Mouse (Mus musculus): Measurements from ENCODE around the gene Ctsa. TPM values are rescaled to one million over a fixed set of nuclear protein-coding genes. Genes with fewer than 3 reads are reported as not detected.
A peak's percentile ranks its signal among the peaks of the same experiment; 100 is the strongest.
"Not testable (repeated sequence)": the region's sequence is repeated elsewhere in the genome, so short reads cannot be mapped to it uniquely, and the experiment has no call there.

The Ctsa gene
- polyA plus RNA-seq, 1 experiment from 2014 or later = 85.7 TPM

GRCm38 (mm10) chr2:164790451-164790850 is 42.2 kb upstream of the Ctsa start:
- DNase-seq (ENCODE audit: low spot score) = no peak
- ATAC-seq (ENCODE audit: low FRiP score) = no peak

GRCm38 (mm10) chr2:164791841-164792261 is 40.8 kb upstream of the Ctsa start:
- Histone ChIP-seq H3K4me2 (replicated peaks; ENCODE audit: low read depth, low read length) (no peak overlapping the region), H3K4me1 (replicated peaks; ENCODE audit: control insufficient read depth, insufficient read depth, low read length) (no peaks in the 10 kb centered on the region), H3K27me3 (ENCODE audit: control insufficient read depth, insufficient read depth, low read length) (no peaks in the 10 kb centered on the region), H3K4me3 (ENCODE audit: low read depth, low read length) (no peak overlapping the region), H3K9ac (ENCODE audit: low read depth, low read length) (no peak overlapping the region), H3K27ac (ENCODE audit: low read depth, low read length) (no peak overlapping the region), H3K36me3 (ENCODE audit: control insufficient read depth, insufficient read depth, low read length) (peaks cover 2% of the 10 kb centered on the region; the same call in 1 of the 2 replicates), H3K9me3 (ENCODE audit: control insufficient read depth, low read length) (no peaks in the 10 kb centered on the region)
- 95% methylated on average over 18 of the region's 18 CpGs for WGBS
- ATAC-seq (ENCODE audit: low FRiP score) (no peak), DNase-seq (ENCODE audit: low spot score) (no peak)

More at GRCm38 (mm10) chr2:164790451-164790850, 42.2 kb upstream of the Ctsa start:
- H3K4me3 ChIP-seq (ENCODE audit: low read depth, low read length) = no peak overlapping the region
- H3K36me3 ChIP-seq (ENCODE audit: control insufficient read depth, insufficient read depth, low read length) = peaks cover 2% of the 10 kb centered on the region; the same call in 1 of the 2 replicates
- no peaks in the 10 kb centered on the region for H3K27me3 ChIP-seq (ENCODE audit: control insufficient read depth, insufficient read depth, low read length)
- H3K9ac ChIP-seq (ENCODE audit: low read depth, low read length) = no peak overlapping the region
- H3K4me2 ChIP-seq (replicated peaks; ENCODE audit: low read depth, low read length) = no peak overlapping the region
- no peaks in the 10 kb centered on the region for H3K9me3 ChIP-seq (ENCODE audit: control insufficient read depth, low read length)
- 88% methylated on average over 4 of the region's 4 CpGs for WGBS
- H3K4me1 ChIP-seq (replicated peaks; ENCODE audit: control insufficient read depth, insufficient read depth, low read length) = peaks cover 2% of the 10 kb centered on the region; the same call in 1 of the 2 replicates
- H3K27ac ChIP-seq (ENCODE audit: low read depth, low read length) = no peak overlapping the region

DNA sequence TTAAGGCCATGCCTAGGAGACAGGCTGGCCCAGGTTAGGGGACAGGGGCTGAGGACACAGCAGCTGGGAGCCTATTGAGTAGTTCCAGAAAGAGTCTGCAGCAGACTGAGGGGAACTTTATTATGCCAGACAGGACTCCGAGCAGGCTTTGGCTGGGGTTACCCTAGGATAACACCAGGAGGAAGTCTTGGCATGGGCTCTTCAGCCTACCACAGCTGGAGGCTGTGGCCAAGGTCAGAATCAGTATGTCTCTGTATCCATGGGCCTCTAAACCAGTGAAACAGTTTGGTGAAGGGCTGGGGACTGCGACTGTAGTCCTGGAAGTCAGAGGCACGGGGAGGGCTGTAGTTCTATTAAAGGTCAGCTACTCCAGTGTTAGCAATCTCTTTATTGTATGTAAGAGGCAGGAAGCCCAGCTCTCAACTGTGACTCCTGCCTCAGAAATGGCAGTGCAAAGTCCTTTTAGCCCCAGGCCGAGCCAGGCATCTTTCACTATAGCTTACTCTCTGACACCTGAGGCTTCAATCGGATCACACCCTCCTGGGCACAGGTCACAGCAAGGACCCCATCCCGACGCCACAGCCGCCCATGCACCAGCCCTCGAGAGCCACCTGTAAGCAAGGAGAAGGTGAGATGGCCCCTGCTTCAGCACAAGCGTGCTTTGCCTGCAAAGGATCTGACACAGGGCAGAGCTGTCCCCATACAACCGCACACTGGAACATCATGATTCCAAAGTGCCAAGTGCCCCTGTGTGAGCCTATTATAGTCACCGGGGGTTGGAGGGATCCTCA is 40.1 kb upstream of the Ctsa start:
- ATAC-seq (ENCODE audit: low FRiP score) (no peak), DNase-seq (ENCODE audit: low spot score) (no peak)
- Histone ChIP-seq H3K27ac (ENCODE audit: low read depth, low read length) (no peak overlapping the region), H3K36me3 (ENCODE audit: control insufficient read depth, insufficient read depth, low read length) (peaks cover 2% of the 10 kb centered on the region; the same call in 1 of the 2 replicates), H3K4me2 (replicated peaks; ENCODE audit: low read depth, low read length) (no peak overlapping the region), H3K9ac (ENCODE audit: low read depth, low read length) (no peak overlapping the region), H3K9me3 (ENCODE audit: control insufficient read depth, low read length) (no peaks in the 10 kb centered on the region), H3K4me3 (ENCODE audit: low read depth, low read length) (no peak overlapping the region), H3K4me1 (replicated peaks; ENCODE audit: control insufficient read depth, insufficient read depth, low read length) (no peaks in the 10 kb centered on the region), H3K27me3 (ENCODE audit: control insufficient read depth, insufficient read depth, low read length) (no peaks in the 10 kb centered on the region)
- WGBS = 92% methylated on average over 12 of the region's 12 CpGs

DNA sequence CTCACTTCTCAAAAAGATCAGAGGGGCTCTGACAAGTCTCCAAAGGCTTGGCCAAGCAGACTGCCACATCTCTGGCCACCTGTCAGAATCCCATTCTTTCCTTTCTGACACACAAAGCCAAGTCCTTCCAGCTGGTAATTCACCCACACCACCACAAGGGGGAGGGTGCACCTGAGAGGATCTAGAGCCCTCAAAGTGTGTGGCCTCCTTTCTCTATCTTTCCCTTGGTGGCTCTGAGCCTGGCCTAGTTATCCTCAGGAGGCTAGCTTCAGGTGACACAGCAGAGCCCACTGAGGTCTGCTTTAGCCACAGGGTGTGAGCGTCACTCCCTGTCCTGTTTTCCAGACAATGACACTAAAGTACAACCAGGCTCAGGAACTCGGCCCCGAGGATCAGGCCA is 39.4 kb upstream of the Ctsa start:
- Histone ChIP-seq H3K27ac (ENCODE audit: low read depth, low read length) (no peak overlapping the region), H3K4me1 (replicated peaks; ENCODE audit: control insufficient read depth, insufficient read depth, low read length) (no peaks in the 10 kb centered on the region), H3K36me3 (ENCODE audit: control insufficient read depth, insufficient read depth, low read length) (peaks cover 2% of the 10 kb centered on the region; the same call in 1 of the 2 replicates), H3K27me3 (ENCODE audit: control insufficient read depth, insufficient read depth, low read length) (no peaks in the 10 kb centered on the region), H3K4me3 (ENCODE audit: low read depth, low read length) (no peak overlapping the region), H3K9ac (ENCODE audit: low read depth, low read length) (no peak overlapping the region), H3K9me3 (ENCODE audit: control insufficient read depth, low read length) (no peaks in the 10 kb centered on the region), H3K4me2 (replicated peaks; ENCODE audit: low read depth, low read length) (no peak overlapping the region)
- DNase-seq (ENCODE audit: low spot score) (peak; percentile 70), ATAC-seq (ENCODE audit: low FRiP score) (no peak)
- 83% methylated on average over 3 of the region's 3 CpGs for WGBS

- Histone ChIP-seq H3K4me2 (replicated peaks; ENCODE audit: low read depth, low read length) (no peak overlapping the region), H3K27ac (ENCODE audit: low read depth, low read length) (no peak overlapping the region), H3K36me3 (ENCODE audit: control insufficient read depth, insufficient read depth, low read length) (peaks cover 2% of the 10 kb centered on the region; the same call in 1 of the 2 replicates), H3K9ac (ENCODE audit: low read depth, low read length) (no peak overlapping the region), H3K4me3 (ENCODE audit: low read depth, low read length) (no peak overlapping the region), H3K27me3 (ENCODE audit: control insufficient read depth, insufficient read depth, low read length) (no peaks in the 10 kb centered on the region), H3K4me1 (replicated peaks; ENCODE audit: control insufficient read depth, insufficient read depth, low read length) (no peaks in the 10 kb centered on the region), H3K9me3 (ENCODE audit: control insufficient read depth, low read length) (no peaks in the 10 kb centered on the region)
- 93% methylated on average over 2 of the region's 2 CpGs for WGBS
- no peak for ATAC-seq (ENCODE audit: low FRiP score)
- no peak for DNase-seq (ENCODE audit: low spot score)
These were observed 38.9 kb upstream of the Ctsa start for GRCm38 (mm10) chr2:164793772-164794171.

DNA sequence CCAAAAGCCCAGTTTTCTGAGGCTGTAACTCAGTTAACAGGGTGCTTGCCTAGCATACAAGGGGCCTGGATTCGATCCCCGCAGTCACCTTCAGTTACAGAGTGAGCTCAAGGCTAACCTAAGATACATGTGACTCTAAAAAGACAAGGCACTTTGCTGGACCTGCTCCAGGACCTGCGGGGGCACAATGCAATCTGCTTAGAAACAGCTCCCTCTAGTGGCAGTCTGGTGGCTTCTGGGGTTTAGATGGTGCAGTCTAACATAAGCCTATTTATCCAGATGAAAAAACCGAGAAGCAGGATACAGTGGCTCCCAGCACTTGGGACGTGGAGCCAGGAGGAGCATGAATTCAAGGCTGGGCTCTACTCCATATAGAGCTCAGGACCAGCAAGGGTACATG is 38.4 kb upstream of the Ctsa start:
- Histone ChIP-seq H3K36me3 (ENCODE audit: control insufficient read depth, insufficient read depth, low read length) (peaks cover 2% of the 10 kb centered on the region; the same call in 1 of the 2 replicates), H3K4me1 (replicated peaks; ENCODE audit: control insufficient read depth, insufficient read depth, low read length) (no peaks in the 10 kb centered on the region), H3K9me3 (ENCODE audit: control insufficient read depth, low read length) (no peaks in the 10 kb centered on the region), H3K9ac (ENCODE audit: low read depth, low read length) (no peak overlapping the region), H3K4me2 (replicated peaks; ENCODE audit: low read depth, low read length) (no peak overlapping the region), H3K27ac (ENCODE audit: low read depth, low read length) (no peak overlapping the region), H3K27me3 (ENCODE audit: control insufficient read depth, insufficient read depth, low read length) (no peaks in the 10 kb centered on the region), H3K4me3 (ENCODE audit: low read depth, low read length) (no peak overlapping the region)
- DNase-seq (ENCODE audit: low spot score) = peak; percentile 86
- WGBS = 40% methylated on average over 5 of the region's 5 CpGs
- ATAC-seq (ENCODE audit: low FRiP score) = peak; percentile 53; the same call in 1 of the 2 replicates

GRCm38 (mm10) chr2:164795868-164796267 is 36.8 kb upstream of the Ctsa start:
- no peak overlapping the region for H3K9ac ChIP-seq (ENCODE audit: low read depth, low read length)
- H3K27ac ChIP-seq (ENCODE audit: low read depth, low read length) = no peak overlapping the region
- H3K9me3 ChIP-seq (ENCODE audit: control insufficient read depth, low read length) = no peaks in the 10 kb centered on the region
- no peak for DNase-seq (ENCODE audit: low spot score)
- WGBS = 90% methylated on average over 4 of the region's 4 CpGs
- H3K27me3 ChIP-seq (ENCODE audit: control insufficient read depth, insufficient read depth, low read length) = no peaks in the 10 kb centered on the region
- peaks cover 6% of the 10 kb centered on the region; the same call in 1 of the 2 replicates for H3K36me3 ChIP-seq (ENCODE audit: control insufficient read depth, insufficient read depth, low read length)
- no peak for ATAC-seq (ENCODE audit: low FRiP score)
- H3K4me1 ChIP-seq (replicated peaks; ENCODE audit: control insufficient read depth, insufficient read depth, low read length) = no peaks in the 10 kb centered on the region
- H3K4me2 ChIP-seq (replicated peaks; ENCODE audit: low read depth, low read length) = no peak overlapping the region
- H3K4me3 ChIP-seq (ENCODE audit: low read depth, low read length) = no peak overlapping the region

DNA sequence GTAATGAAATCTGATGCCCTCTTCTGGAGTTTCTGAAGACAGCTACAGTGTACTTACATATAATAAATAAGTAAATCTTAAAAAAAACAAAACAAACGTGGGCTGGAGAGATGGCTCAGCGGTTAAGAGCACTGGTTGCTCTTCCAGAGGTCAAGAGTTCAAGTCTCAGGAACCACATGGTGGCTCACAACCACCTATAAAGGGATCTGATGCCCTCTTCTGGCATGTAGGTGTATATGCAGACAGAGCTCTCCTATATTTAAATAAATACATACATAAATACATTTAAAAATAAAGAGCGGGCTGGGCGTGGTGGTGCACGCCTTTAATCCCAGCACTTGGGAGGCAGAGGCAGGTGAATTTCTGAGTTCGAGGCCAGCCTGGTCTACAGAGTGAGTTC is 34.1 kb upstream of the Ctsa start:
- not testable (repeated sequence) for H3K27me3 ChIP-seq (ENCODE audit: control insufficient read depth, insufficient read depth, low read length); H3K4me3 ChIP-seq (ENCODE audit: low read depth, low read length); H3K4me1 ChIP-seq (replicated peaks; ENCODE audit: control insufficient read depth, insufficient read depth, low read length); DNase-seq (ENCODE audit: low spot score); H3K27ac ChIP-seq (ENCODE audit: low read depth, low read length); H3K4me2 ChIP-seq (replicated peaks; ENCODE audit: low read depth, low read length); H3K9me3 ChIP-seq (ENCODE audit: control insufficient read depth, low read length); ATAC-seq (ENCODE audit: low FRiP score); H3K9ac ChIP-seq (ENCODE audit: low read depth, low read length); H3K36me3 ChIP-seq (ENCODE audit: control insufficient read depth, insufficient read depth, low read length)
- WGBS = 88% methylated on average over 6 of the region's 6 CpGs
